Mouse (Mus musculus) ES-Bruce4 (cell line): ENCODE measurements at regions not wholly inside any gene's neighbourhood (a gene's known extent, or its start where the extent isn't known, plus 50 kb on each side); places are given as distances from the start of the nearest gene placed in this dataset.

Experiments
- CTCF ChIP-seq: IDR thresholded peaks from one replicate; pipeline ENCODE4 v1.8.1; 2011; ENCODE audit warnings: low read depth, low read length
- POLR2A ChIP-seq: IDR thresholded peaks from one replicate; pipeline ENCODE4 v1.8.1; 2011; ENCODE audit warnings: low read length; ENCODE audit not compliant: insufficient read depth

- TF ChIP-seq CTCF (no peak), POLR2A (no peak)
Measured at GRCm38 (mm10) chr8:90478149-90478548, 130.0 kb upstream of the Tox3 start.
